Mouse (Mus musculus): Measurements from ENCODE around the gene Bik.

DNA sequence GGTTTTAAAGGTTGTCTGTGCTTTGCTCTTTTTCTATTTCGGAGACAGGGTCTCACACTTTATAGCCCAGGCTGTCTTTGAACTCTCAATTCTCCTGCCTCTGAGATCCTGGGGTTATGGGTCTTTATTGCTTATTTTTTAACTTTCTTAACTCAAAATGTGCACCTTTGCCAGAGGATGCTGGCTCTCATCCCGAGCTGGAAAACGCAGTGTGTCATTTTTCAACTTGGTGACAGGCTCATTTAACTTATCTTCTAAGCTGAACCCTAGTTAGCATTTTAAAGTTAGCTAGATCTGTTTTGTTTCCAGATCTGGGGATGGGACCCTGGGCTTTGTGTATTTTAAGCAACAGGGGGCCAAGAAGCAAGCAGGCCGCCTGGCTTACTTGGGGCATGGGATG is 2.2 kb downstream of the Bik start:
- no peak for TF ChIP-seq CTCF (conservative IDR thresholded peaks at IDR 0.05; ENCODE audit: low read length)
- no peak for TF ChIP-seq NANOG (IDR thresholded peaks at IDR 0.05; ENCODE audit: borderline replicate concordance, low read length)

All from E14TG2a.4 (cell line).